Mouse (Mus musculus) liver, adult (tissue): Measurements from ENCODE around the gene Kncn.

Experiments used
- GATA4 ChIP-seq: IDR thresholded peaks from 2 replicates; pipeline ENCODE4 v1.6.1; 2014; ENCODE audit warnings: mild to moderate bottlenecking, low read length; ENCODE audit not compliant: insufficient replicate concordance

The Kncn gene

GRCm38 (mm10) chr4:115884022-115884421, at the start of gene Kncn:
Gene Kncn, plus strand, starts transcription at chr4:115884400.
- TF ChIP-seq GATA4 = no peak

GRCm38 (mm10) chr4:115835576-115835975, 48.6 kb upstream of the Kncn start:
- TF ChIP-seq GATA4 = no peak

GRCm38 (mm10) chr4:115838196-115838595, 46.0 kb upstream of the Kncn start:
- TF ChIP-seq GATA4 = no peak

- TF ChIP-seq GATA4 = peak; percentile 22; the same call in 1 of the 2 replicates
Observed at GRCm38 (mm10) chr4:115838696-115839641, 45.2 kb upstream of the Kncn start, which contains the start of gene Mknk1. Gene Mknk1, plus strand, starts transcription at chr4:115839198.

GRCm38 (mm10) chr4:115839956-115840355, 44.2 kb upstream of the Kncn start:
- TF ChIP-seq GATA4 = no peak

GRCm38 (mm10) chr4:115840842-115841241, 43.4 kb upstream of the Kncn start:
- TF ChIP-seq GATA4 = no peak

- no peak for TF ChIP-seq GATA4
Observed at GRCm38 (mm10) chr4:115846656-115847055, 37.5 kb upstream of the Kncn start.

GRCm38 (mm10) chr4:115847377-115847776, 36.8 kb upstream of the Kncn start:
- TF ChIP-seq GATA4 = no peak

GRCm38 (mm10) chr4:115848083-115848482, 36.1 kb upstream of the Kncn start:
- TF ChIP-seq GATA4 = no peak

GRCm38 (mm10) chr4:115848990-115849677, 35.1 kb upstream of the Kncn start:
- no peak for TF ChIP-seq GATA4

GRCm38 (mm10) chr4:115850111-115850510, 34.1 kb upstream of the Kncn start:
- no peak for TF ChIP-seq GATA4

- TF ChIP-seq GATA4 = no peak
Observed at GRCm38 (mm10) chr4:115850631-115851030, 33.6 kb upstream of the Kncn start.

GRCm38 (mm10) chr4:115851569-115851968, 32.6 kb upstream of the Kncn start:
- TF ChIP-seq GATA4 = no peak

- TF ChIP-seq GATA4 = no peak
Observed at GRCm38 (mm10) chr4:115855100-115855499, 29.1 kb upstream of the Kncn start.

- no peak for TF ChIP-seq GATA4
Observed at GRCm38 (mm10) chr4:115855609-115856008, 28.6 kb upstream of the Kncn start.

- no peak for TF ChIP-seq GATA4
Observed at GRCm38 (mm10) chr4:115856282-115856681, 27.9 kb upstream of the Kncn start.
